Mouse (Mus musculus) central nervous system, embryonic 18 days (tissue): ENCODE data around the gene Gm21028. TPM values are rescaled to one million over a fixed set of nuclear protein-coding genes. Genes with fewer than 3 reads are reported as not detected.

Experiments
- polyA plus RNA-seq: library from polyadenylated mRNA; depleted of rRNA; stranded (reverse); fragments of >200 nt; gene quantifications from 2 replicates; pipeline ENCODE4 v1.2.3, GENCODE M21; 2012; rRNA removed

The Gm21028 gene
- not detected in 2 replicates for polyA plus RNA-seq

GRCm38 (mm10) chr7:42578488-42578887, at the start of gene Gm21028:
Gene Gm21028 (minus strand): TSS chr7:42578588.

DNA sequence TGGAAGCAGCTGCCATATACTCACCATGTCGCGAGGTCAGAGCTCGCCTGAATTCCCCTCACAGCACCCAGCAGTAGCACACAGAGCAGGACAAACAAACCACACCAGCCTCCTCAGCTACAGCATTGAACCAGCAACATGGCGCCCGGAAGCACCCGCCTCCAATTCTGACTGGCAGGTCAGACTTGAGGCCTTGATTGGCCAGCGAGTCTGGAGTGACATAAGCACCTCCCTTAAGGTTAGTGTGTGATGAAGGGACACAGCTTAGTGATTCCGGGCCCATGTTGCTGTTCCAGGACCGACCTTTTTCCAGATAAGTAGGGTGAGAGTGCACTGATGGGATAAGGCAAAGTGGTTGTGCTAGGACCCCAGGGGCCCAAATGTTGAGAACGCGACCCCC, 14.0 kb upstream of the Gm21028 start, which contains the start of gene Zfp977:
TSS of gene Zfp977 (minus strand) at position 135 of the 400 bp plus-strand sequence.

Other genes starting within 250 kb of the Gm21028 start
- gene 4933421I07Rik, start 130.5 kb downstream of the Gm21028 start, polyA plus RNA-seq = not detected in 2 replicates
- 16.4 and 17.4 TPM in 2 replicates for gene Zfp141, start 72.8 kb downstream of the Gm21028 start, polyA plus RNA-seq
- gene Zfp977, start 14.0 kb upstream of the Gm21028 start, polyA plus RNA-seq = 0.75 and 0.99 TPM in 2 replicates
- 1.6 and 2.1 TPM in 2 replicates for gene Zfp976, start 64.0 kb upstream of the Gm21028 start, polyA plus RNA-seq
- 3.7 and 4.3 TPM in 2 replicates for gene Zfp975, start 114.2 kb upstream of the Gm21028 start, polyA plus RNA-seq
- gene Gm17067, start 148.4 kb upstream of the Gm21028 start, polyA plus RNA-seq = not detected in 2 replicates
- not detected in 2 replicates for gene Vmn2r62, start 214.9 kb upstream of the Gm21028 start, polyA plus RNA-seq